ENCODE assay signal across 10 mouse cellular contexts in genomic region chr4:34976331-34976778, GRCm38 (mm10).
DNase-seq lines count a peak whose midpoint lies in the region; ATAC-seq and TF ChIP-seq lines count a peak whose summit lies in the region.
"Had no signal": no experiment of that assay in that cellular context is flagged by ENCODE, and none has a peak within 500 bp of the region (broad histone marks: within the 10 kb centered on the region; RNA-seq: fewer than 3 reads in every experiment).

No protein-coding gene starts in this region.

- peaks cover 8% of the 10 kb centered on the region for H3K4me1 ChIP-seq in hindbrain, embryonic 15.5 days (replicated peaks)
- peaks cover 13% of the 10 kb centered on the region for H3K4me1 ChIP-seq in hindbrain, embryonic 10.5 days (replicated peaks)
- H3K4me1 ChIP-seq in intestine, postnatal 0 days (replicated peaks; ENCODE audit: control insufficient read depth, insufficient read depth, low read length) = no peaks in the 10 kb centered on the region
- H3K4me1 ChIP-seq: embryonic facial prominence, embryonic 15.5 days; liver, embryonic 13.5 days had no signal

- no peaks in the 10 kb centered on the region for H3K36me3 ChIP-seq in hindbrain, embryonic 15.5 days
- H3K36me3 ChIP-seq in hindbrain, embryonic 10.5 days = no peaks in the 10 kb centered on the region; the same call in 1 of the 2 replicates
- H3K36me3 ChIP-seq in intestine, postnatal 0 days (ENCODE audit: control insufficient read depth, insufficient read depth) = peaks cover 5% of the 10 kb centered on the region; the same call in 1 of the 2 replicates
- H3K36me3 ChIP-seq: embryonic facial prominence, embryonic 15.5 days; liver, embryonic 13.5 days had no signal

- TF ChIP-seq CTCF in intestine, postnatal 0 days (IDR thresholded peaks at IDR 0.05; ENCODE audit: low read depth) = no peak

- no peak overlapping the region for H3K4me3 ChIP-seq in hindbrain, embryonic 15.5 days
- H3K4me3 ChIP-seq in hindbrain, embryonic 10.5 days = no peak overlapping the region
- no peak overlapping the region for H3K4me3 ChIP-seq in intestine, postnatal 0 days (ENCODE audit: low read depth, low read length)
- H3K4me3 ChIP-seq: embryonic facial prominence, embryonic 15.5 days; liver, embryonic 13.5 days had no signal

- no peaks in the 10 kb centered on the region for H3K27me3 ChIP-seq in hindbrain, embryonic 15.5 days
- no peaks in the 10 kb centered on the region for H3K27me3 ChIP-seq in hindbrain, embryonic 10.5 days (ENCODE audit: insufficient read depth, poor library complexity, severe bottlenecking)
- no peaks in the 10 kb centered on the region for H3K27me3 ChIP-seq in intestine, postnatal 0 days (replicated peaks; ENCODE audit: control insufficient read depth, insufficient read depth, low read length)
- H3K27me3 ChIP-seq: embryonic facial prominence, embryonic 15.5 days; liver, embryonic 13.5 days had no signal

- no peak overlapping the region for H3K27ac ChIP-seq in hindbrain, embryonic 15.5 days (replicated peaks)
- no peak overlapping the region for H3K27ac ChIP-seq in hindbrain, embryonic 10.5 days
- H3K27ac ChIP-seq in intestine, postnatal 0 days (ENCODE audit: low read depth, low read length) = no peak overlapping the region
- H3K27ac ChIP-seq: embryonic facial prominence, embryonic 15.5 days; liver, embryonic 13.5 days had no signal

- no peak overlapping the region for H3K9ac ChIP-seq in hindbrain, embryonic 15.5 days
- H3K9ac ChIP-seq in intestine, postnatal 0 days (ENCODE audit: low read depth, low read length) = no peak overlapping the region
- H3K9ac ChIP-seq: embryonic facial prominence, embryonic 15.5 days; liver, embryonic 13.5 days had no signal

- ATAC-seq in hindbrain, embryonic 15.5 days (ENCODE audit: low FRiP score, low read depth) = 0 out of 2 replicates have a peak, but pooled peaks have one; percentile 50
- no peak for ATAC-seq in intestine, postnatal 0 days
- ATAC-seq in megakaryocyte progenitor cell, adult 5-6 weeks (replicated peaks; ENCODE audit: poor library complexity) = no peak

- 81% methylated on average over 13 of the region's 13 CpGs for WGBS in hindbrain, embryonic 15.5 days
- 95% methylated on average over 13 of the region's 13 CpGs for WGBS in hindbrain, embryonic 10.5 days
- WGBS in intestine, postnatal 0 days = 56% methylated on average over 13 of the region's 13 CpGs

- no peak overlapping the region for H3K4me2 ChIP-seq in hindbrain, embryonic 15.5 days
- 0 out of 2 replicates have a peak overlapping the region, but pooled peaks have one; percentile 14 for H3K4me2 ChIP-seq in intestine, postnatal 0 days (replicated peaks; ENCODE audit: low read depth)
- H3K4me2 ChIP-seq: embryonic facial prominence, embryonic 15.5 days; liver, embryonic 13.5 days had no signal

- no peaks in the 10 kb centered on the region for H3K9me3 ChIP-seq in hindbrain, embryonic 15.5 days
- H3K9me3 ChIP-seq in hindbrain, embryonic 10.5 days = no peaks in the 10 kb centered on the region
- H3K9me3 ChIP-seq in intestine, postnatal 0 days (ENCODE audit: control insufficient read depth) = no peaks in the 10 kb centered on the region
- H3K9me3 ChIP-seq: embryonic facial prominence, embryonic 15.5 days; liver, embryonic 13.5 days had no signal

- no peak for DNase-seq in hindbrain, embryonic 10.5 days (ENCODE audit: low spot score)
- peak; percentile 81 for DNase-seq in adrenal gland, postnatal 10 days
- DNase-seq in cerebellum, adult 8-10 months = peak; percentile 61
- no peak for DNase-seq in c-Kit-positive CD71-positive TER-119-positive erythroid progenitor cells, embryonic 14.5 days (ENCODE audit: low spot score)
- no peak for DNase-seq in spleen, postnatal 36 days (ENCODE audit: low spot score in 2 of 2)
- DNase-seq: liver, embryonic 13.5 days had no signal

Comparison
In these comparisons a context has a peak if more than half of its experiments do, and no peak if none do; other contexts are left out.
1. DNase-seq: peak in adrenal gland, postnatal 10 days (single experiment) and cerebellum, adult 8-10 months (single experiment); none in hindbrain, embryonic 10.5 days (single experiment), c-Kit-positive CD71-positive TER-119-positive erythroid progenitor cells, embryonic 14.5 days (single experiment) and spleen, postnatal 36 days (0 of 2).